Mouse (Mus musculus) liver, adult 2 months (tissue): ENCODE measurements around the gene Cd86. TPM values are rescaled to one million over a fixed set of nuclear protein-coding genes. Genes with fewer than 3 reads are reported as not detected.

ENCODE experiments used
- DNase-seq: peaks from one replicate; pipeline ENCODE4 v3.0.0-alpha.2; 2011; ENCODE audit warnings: low read depth, low spot score; ENCODE audit errors: extremely low read depth
- H3K27ac ChIP-seq: fragments of 200-500 bp; replicated peaks from 2 replicates; pipeline ENCODE4 v1.5.1; 2012; ENCODE audit warnings: low read depth, mild to moderate bottlenecking, control low read depth, inconsistent platforms, low read length; ENCODE audit not compliant: insufficient read depth
- H3K27me3 ChIP-seq: fragments of 200-500 bp; 2 replicates; pipeline ENCODE4 v1.6.1; 2012; ENCODE audit warnings: mild to moderate bottlenecking, moderate library complexity, low read length, inconsistent platforms; ENCODE audit not compliant: control insufficient read depth, insufficient read depth
- H3K36me3 ChIP-seq: fragments of 200-500 bp; 2 replicates; pipeline ENCODE4 v1.6.1; 2012; ENCODE audit warnings: low read length, inconsistent platforms; ENCODE audit not compliant: control insufficient read depth, insufficient read depth
- H3K4me1 ChIP-seq: fragments of 200-500 bp; 2 replicates; pipeline ENCODE4 v1.6.1; 2011; ENCODE audit warnings: low read length; ENCODE audit not compliant: control insufficient read depth, insufficient read depth
- H3K4me3 ChIP-seq: fragments of 200-500 bp; 2 replicates; pipeline ENCODE4 v1.5.1; 2011; ENCODE audit warnings: low read depth, mild to moderate bottlenecking, control low read depth, low read length, moderate library complexity; ENCODE audit not compliant: insufficient read depth
- H3K79me2 ChIP-seq: fragments of 200-500 bp; 2 replicates; pipeline ENCODE4 v1.6.1; 2012; ENCODE audit warnings: inconsistent platforms, mild to moderate bottlenecking, low read length, moderate library complexity; ENCODE audit not compliant: control insufficient read depth, insufficient read depth
- H3K9ac ChIP-seq: fragments of 200-500 bp; 2 replicates; pipeline ENCODE4 v1.6.1; 2012; ENCODE audit warnings: low read depth, mild to moderate bottlenecking, control low read depth, inconsistent platforms, low read length
- CTCF ChIP-seq: fragments of 200-500 bp; IDR thresholded peaks from 2 replicates; pipeline ENCODE4 v1.5.1; 2011; ENCODE audit warnings: low read depth, low read length, control low read depth
- POLR2A ChIP-seq: fragments of 200-500 bp; IDR thresholded peaks from 2 replicates; pipeline ENCODE4 v1.6.1; 2011; ENCODE audit warnings: low read length, control low read depth; ENCODE audit not compliant: insufficient read depth; ENCODE audit errors: extremely low read depth
- WGBS: fragments of 180-500 bp; shearing (Covaris S2); methylation state at CpG from one replicate; pipeline ENCODE4 v1.1.7; 2018; 5-methylcytosine and 5-hydroxymethylcytosine counted together
- polyA plus RNA-seq: library from polyadenylated mRNA; depleted of rRNA; stranded (reverse); fragments of >200 nt; gene quantifications from 2 replicates; pipeline ENCODE4 v1.2.3, GENCODE M21; 2012
- total RNA-seq: library from RNA; depleted of rRNA; stranded (reverse); fragments of >200 nt; gene quantifications from 2 replicates; pipeline ENCODE4 v1.2.3, GENCODE M21; 2014

Cd86 gene
- total and polyA plus RNA-seq, 2 experiments, result 0.99 to 5.3 TPM

DNA sequence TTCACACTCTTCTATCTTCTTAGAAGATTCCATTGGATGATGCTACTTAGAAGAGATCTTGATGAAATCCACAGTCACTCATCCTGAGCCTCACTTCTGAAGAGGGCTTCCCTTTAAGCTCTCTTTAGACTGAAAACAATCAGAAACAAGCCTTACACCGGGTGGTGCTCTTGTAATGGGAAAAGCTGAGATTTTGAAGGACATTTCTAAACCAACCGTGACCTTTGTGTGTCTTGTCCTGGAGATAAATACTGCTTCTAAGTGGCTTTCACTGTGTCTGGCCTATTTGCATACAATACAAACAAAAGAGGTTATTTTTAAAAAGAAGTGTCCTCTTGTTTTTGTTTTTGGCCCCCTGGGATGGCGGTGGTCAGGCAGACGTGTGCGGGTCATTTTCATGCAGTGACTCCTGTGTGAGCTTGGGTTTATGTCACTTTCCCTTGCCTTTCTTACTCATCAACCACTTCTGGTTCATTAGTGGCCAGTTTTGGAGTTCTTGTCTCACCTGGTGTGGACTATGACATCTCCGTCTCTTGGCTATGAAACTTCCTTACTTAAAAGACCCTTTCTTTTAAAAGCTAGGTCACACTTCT lies 14.6 kb downstream of the Cd86 start:
- Histone ChIP-seq H3K36me3 (no peaks in the 10 kb centered on the region), H3K79me2 (no peaks in the 10 kb centered on the region), H3K4me1 (no peaks in the 10 kb centered on the region), H3K27me3 (no peaks in the 10 kb centered on the region), H3K9ac (no peak overlapping the region), H3K4me3 (no peak overlapping the region), H3K27ac (no peak overlapping the region)
- TF ChIP-seq POLR2A (no peak), CTCF (no peak)
- WGBS, result 75% methylated on average over 6 of the region's 6 CpGs
- no peak for DNase-seq

DNA sequence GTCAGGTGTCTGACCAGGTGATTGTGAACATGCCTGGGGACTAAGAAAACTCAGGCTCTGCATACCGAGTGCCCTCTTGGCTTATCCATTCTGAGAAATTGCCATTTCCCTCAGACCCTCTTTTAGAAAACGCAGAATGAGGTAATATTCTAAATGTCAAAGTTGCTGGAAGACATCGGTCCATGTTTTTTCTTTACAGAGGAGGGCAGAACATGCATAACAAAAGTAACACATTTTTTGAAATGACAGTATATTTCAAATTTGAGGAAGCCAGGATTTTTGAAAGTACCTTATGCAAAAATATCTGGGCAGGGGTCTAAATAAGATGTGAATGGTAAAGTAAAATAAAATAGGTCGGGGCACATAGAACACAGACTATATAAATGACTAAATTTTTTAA lies 15.4 kb downstream of the Cd86 start:
- WGBS, result 84% methylated on average over 4 of the region's 4 CpGs
- Histone ChIP-seq H3K27ac (no peak overlapping the region), H3K27me3 (no peaks in the 10 kb centered on the region), H3K4me3 (no peak overlapping the region), H3K79me2 (no peaks in the 10 kb centered on the region), H3K36me3 (no peaks in the 10 kb centered on the region), H3K4me1 (no peaks in the 10 kb centered on the region), H3K9ac (no peak overlapping the region)
- DNase-seq, result no peak
- no peak for TF ChIP-seq CTCF
- no peak for TF ChIP-seq POLR2A

DNA sequence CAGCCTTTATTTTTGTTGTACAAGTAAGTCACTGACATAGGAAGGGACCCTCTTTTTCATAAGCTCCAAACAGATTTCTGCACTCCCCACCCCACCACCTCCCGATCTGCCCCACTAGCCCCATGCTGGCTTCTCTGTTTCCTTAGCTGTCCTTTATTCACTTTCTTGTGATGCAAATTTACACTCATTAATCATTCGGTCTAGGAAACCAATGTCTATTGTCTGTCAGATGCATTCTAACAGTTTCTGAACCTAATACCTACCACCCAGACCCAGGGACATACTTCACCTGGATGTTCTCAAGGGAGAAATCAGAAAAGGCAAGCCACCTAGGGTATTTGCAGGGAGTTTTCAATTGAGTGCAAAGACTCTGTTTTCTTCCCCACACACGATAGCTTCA lies 16.6 kb downstream of the Cd86 start:
- Histone ChIP-seq H3K79me2 (no peaks in the 10 kb centered on the region), H3K27ac (no peak overlapping the region), H3K36me3 (no peaks in the 10 kb centered on the region), H3K9ac (no peak overlapping the region), H3K4me1 (no peaks in the 10 kb centered on the region), H3K27me3 (no peaks in the 10 kb centered on the region), H3K4me3 (no peak overlapping the region)
- 76% methylated on average over 3 of the region's 3 CpGs for WGBS
- TF ChIP-seq CTCF (no peak), POLR2A (no peak)
- no peak for DNase-seq

DNA sequence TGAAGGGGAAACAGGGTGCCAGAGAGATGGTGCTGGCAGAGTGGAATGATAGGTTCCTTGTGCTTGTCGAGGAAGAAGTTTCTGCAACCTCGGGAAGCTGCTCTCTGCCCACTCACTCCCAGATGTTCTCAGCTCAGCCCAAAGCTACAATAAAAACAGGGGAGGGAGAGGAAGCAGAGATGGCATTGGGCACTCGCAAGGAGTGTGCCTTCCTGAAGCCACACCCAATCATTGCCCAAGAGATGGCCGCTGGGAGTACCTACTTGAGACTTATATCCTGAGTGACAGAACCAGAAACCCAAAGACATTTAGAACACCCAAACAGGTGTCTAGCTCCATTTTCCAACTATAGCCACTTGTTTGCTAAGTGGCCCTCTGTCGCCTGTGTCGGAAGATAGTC lies 20.8 kb downstream of the Cd86 start:
- Histone ChIP-seq H3K4me3 (no peak overlapping the region), H3K36me3 (no peaks in the 10 kb centered on the region), H3K27me3 (no peaks in the 10 kb centered on the region), H3K27ac (no peak overlapping the region), H3K9ac (no peak overlapping the region), H3K79me2 (no peaks in the 10 kb centered on the region), H3K4me1 (no peaks in the 10 kb centered on the region)
- no peak for DNase-seq
- TF ChIP-seq POLR2A (no peak), CTCF (no peak)
- 80% methylated on average over 6 of the region's 6 CpGs for WGBS

DNA sequence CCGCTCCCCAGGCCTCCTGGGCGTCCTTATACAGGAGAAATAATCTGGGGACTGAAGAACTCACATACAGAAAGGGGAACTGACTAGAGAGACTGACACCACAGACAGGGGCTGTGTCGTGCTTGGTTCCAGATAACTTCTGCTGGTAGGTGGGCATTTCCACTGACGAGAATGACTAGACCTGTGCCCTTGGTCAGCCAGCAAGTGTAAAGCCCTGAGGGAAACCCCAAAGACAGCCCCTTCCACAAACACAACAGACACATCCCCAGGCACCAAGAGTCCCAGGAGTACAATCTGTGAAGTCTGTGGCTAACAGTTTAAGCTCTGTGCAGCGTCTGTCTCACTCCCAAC lies 23.2 kb downstream of the Cd86 start:
- WGBS, result 68% methylated on average over 5 of the region's 5 CpGs
- DNase-seq, result no peak
- H3K27ac ChIP-seq, result no peak overlapping the region
- no peak for TF ChIP-seq CTCF
- TF ChIP-seq POLR2A, result no peak
- H3K4me3 ChIP-seq, result no peak overlapping the region
- H3K79me2 ChIP-seq, result no peaks in the 10 kb centered on the region
- H3K9ac ChIP-seq, result no peak overlapping the region
- no peaks in the 10 kb centered on the region for H3K4me1 ChIP-seq
- no peaks in the 10 kb centered on the region for H3K27me3 ChIP-seq
- no peaks in the 10 kb centered on the region for H3K36me3 ChIP-seq

DNA sequence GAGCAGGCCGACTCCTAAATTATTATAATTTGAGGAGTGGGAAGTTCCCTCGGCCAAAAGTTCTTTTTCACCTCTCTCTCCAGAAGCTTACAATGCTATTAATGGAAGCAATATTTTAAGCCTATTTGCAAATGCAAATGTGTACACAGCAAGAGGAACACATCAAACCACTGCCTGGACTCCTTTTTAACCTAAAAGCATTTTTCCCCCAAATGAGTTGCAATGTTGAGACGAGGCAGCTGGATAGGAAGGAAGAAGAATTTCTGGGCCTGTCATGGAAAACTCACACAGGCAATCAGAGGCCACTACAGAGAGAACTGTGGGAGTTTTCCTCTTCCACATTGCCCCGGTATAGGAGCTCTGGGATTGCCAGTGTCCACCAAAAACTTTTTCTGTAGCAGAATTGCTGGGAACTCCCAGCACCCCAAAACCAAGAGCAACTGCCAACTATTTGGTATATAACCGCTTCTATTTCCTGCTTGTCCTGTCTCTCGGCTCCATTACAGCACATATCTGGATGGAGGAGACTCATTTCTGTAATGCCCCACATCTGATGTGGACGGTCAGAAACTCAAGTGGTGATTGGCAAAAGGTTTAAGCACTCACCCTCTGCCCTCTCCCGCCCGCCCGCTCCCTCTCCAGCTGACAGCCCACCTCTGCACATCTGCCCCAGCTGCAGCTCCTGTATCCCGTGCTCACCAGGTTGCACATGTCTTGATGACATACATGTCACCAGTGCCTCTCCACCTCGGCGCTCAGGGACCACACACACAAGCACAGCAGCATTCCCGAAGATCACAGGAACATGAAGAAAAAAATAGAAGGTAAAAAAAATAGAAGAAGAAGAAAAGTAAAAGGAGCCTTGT lies 23.8 kb downstream of the Cd86 start:
- no peaks in the 10 kb centered on the region for H3K36me3 ChIP-seq
- no peak overlapping the region for H3K9ac ChIP-seq
- DNase-seq, result no peak
- H3K4me1 ChIP-seq, result no peaks in the 10 kb centered on the region
- no peaks in the 10 kb centered on the region for H3K79me2 ChIP-seq
- WGBS, result 85% methylated on average over 14 of the region's 14 CpGs
- H3K27ac ChIP-seq, result no peak overlapping the region
- no peak overlapping the region for H3K4me3 ChIP-seq
- H3K27me3 ChIP-seq, result no peaks in the 10 kb centered on the region
- TF ChIP-seq CTCF (no peak), POLR2A (no peak)
